In genomic region chr5:74943737-74944403, GRCm38 (mm10) we compare ENCODE assay signal across 8 mouse cellular contexts.
DNase-seq lines count a peak whose midpoint lies in the region; ATAC-seq lines count a peak whose summit lies in the region.

No protein-coding gene starts in this region.

- peak overlapping the region; percentile 21; the same call in 1 of the 2 replicates for H3K9ac ChIP-seq in intestine, embryonic 15.5 days

- peak; percentile 94 for ATAC-seq in intestine, embryonic 15.5 days

- peak overlapping the region; percentile 13; the same call in 1 of the 2 replicates for H3K4me3 ChIP-seq in intestine, embryonic 15.5 days (replicated peaks)

- 0 out of 2 replicates have a peak, but pooled peaks cover 9% of the 10 kb centered on the region for H3K4me1 ChIP-seq in intestine, embryonic 15.5 days (replicated peaks)

- 2% methylated on average over 23 of the region's 23 CpGs for WGBS in intestine, embryonic 15.5 days

- H3K27me3 ChIP-seq in intestine, embryonic 15.5 days (replicated peaks) = 0 out of 2 replicates have a peak, but pooled peaks cover 2% of the 10 kb centered on the region

- no peaks in the 10 kb centered on the region for H3K9me3 ChIP-seq in intestine, embryonic 15.5 days

- H3K36me3 ChIP-seq in intestine, embryonic 15.5 days = no peaks in the 10 kb centered on the region

- H3K4me2 ChIP-seq in intestine, embryonic 15.5 days (replicated peaks) = peak overlapping the region; percentile 58

- DNase-seq in adrenal gland, adult (ENCODE audit: inconsistent age in 2 of 2, low spot score in 1 of 2) = peak; percentile 89 to 96
- DNase-seq in embryo, embryonic 10.5 days (ENCODE audit: low spot score) = peak; percentile 95
- DNase-seq in gastrocnemius, postnatal 4 days (ENCODE audit: low spot score in 2 of 2) = peak; percentile 53 to 81
- peak; percentile 85 to 88 for DNase-seq in left cerebral cortex, postnatal 14 days (ENCODE audit: low spot score in 2 of 2)
- DNase-seq in mesoderm, embryonic 11.5 days (ENCODE audit: low read depth, low spot score) = peak; percentile 89
- DNase-seq in right cerebral cortex, postnatal 25 days = peak; percentile 81
- peak; percentile 87 to 90 for DNase-seq in urinary bladder, postnatal 36 days (ENCODE audit: low spot score in 2 of 2)

- intact Hi-C loops in left cerebral cortex, postnatal 14 days (cut with DNase I) = loop anchor here (5.0 to 10.0 kb wide), 3 partner anchors 152 to 629 kb away; no protein-coding TSS in a partner anchor

- peak overlapping the region; percentile 49 for H3K27ac ChIP-seq in intestine, embryonic 15.5 days

Comparison
In these comparisons a context has a peak if more than half of its experiments do, and no peak if none do; other contexts are left out.
1. Peak in every context shown above with its lines: DNase-seq, ATAC-seq, H3K4me3 ChIP-seq and H3K27ac ChIP-seq.